Mouse (Mus musculus): Measurements from ENCODE around the gene Poldip3. TPM values are rescaled to one million over a fixed set of nuclear protein-coding genes. Genes with fewer than 3 reads are reported as not detected.

Gene Poldip3
- polyA plus RNA-seq, 1 experiment from 2014 or later, result 89.4 TPM

DNA sequence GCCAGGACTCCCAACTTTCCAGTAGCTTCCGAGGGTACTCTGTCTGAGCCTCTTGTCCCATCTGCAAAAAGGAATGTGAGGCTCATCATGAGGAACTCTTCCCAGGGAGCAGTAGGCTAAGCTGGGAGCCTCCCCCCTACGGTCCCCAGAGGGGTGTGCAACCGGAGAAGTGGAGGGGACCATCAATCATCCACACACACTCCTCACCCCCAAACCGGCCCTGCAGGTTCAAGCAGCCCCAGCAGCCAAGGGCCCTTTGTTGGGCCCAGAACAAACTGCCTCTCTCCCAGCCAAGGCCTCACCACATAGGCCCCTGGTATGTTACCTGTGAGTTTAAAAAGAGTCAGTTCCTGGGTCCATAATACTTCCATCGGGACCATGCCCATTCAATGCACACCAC is 17.9 kb upstream of the Poldip3 start:
- Histone ChIP-seq H3K9ac (ENCODE audit: low read depth, low read length) (no peak overlapping the region), H3K9me3 (replicated peaks; ENCODE audit: control insufficient read depth, low read length) (no peaks in the 10 kb centered on the region), H3K4me3 (ENCODE audit: low read depth, low read length) (no peak overlapping the region), H3K4me1 (ENCODE audit: control insufficient read depth, insufficient read depth, low read length) (peaks cover 33% of the 10 kb centered on the region), H3K4me2 (no peak overlapping the region), H3K27ac (ENCODE audit: low read depth, low read length) (no peak overlapping the region), H3K27me3 (ENCODE audit: control insufficient read depth, insufficient read depth, low read length) (no peaks in the 10 kb centered on the region), H3K36me3 (ENCODE audit: control insufficient read depth, insufficient read depth, low read length) (no peaks in the 10 kb centered on the region)
- no peak for ATAC-seq (replicated peaks; ENCODE audit: insufficient number of reproducible peaks, low FRiP score, low TSS enrichment)
- 67% methylated on average over 5 of the region's 5 CpGs for WGBS (ENCODE audit: insufficient replicate concordance)

- ATAC-seq (replicated peaks; ENCODE audit: insufficient number of reproducible peaks, low FRiP score, low TSS enrichment), result no peak
- Histone ChIP-seq H3K4me3 (ENCODE audit: low read depth, low read length) (no peak overlapping the region), H3K9ac (ENCODE audit: low read depth, low read length) (no peak overlapping the region), H3K27me3 (ENCODE audit: control insufficient read depth, insufficient read depth, low read length) (no peaks in the 10 kb centered on the region), H3K4me2 (no peak overlapping the region), H3K27ac (ENCODE audit: low read depth, low read length) (no peak overlapping the region), H3K36me3 (ENCODE audit: control insufficient read depth, insufficient read depth, low read length) (no peaks in the 10 kb centered on the region), H3K9me3 (replicated peaks; ENCODE audit: control insufficient read depth, low read length) (no peaks in the 10 kb centered on the region), H3K4me1 (ENCODE audit: control insufficient read depth, insufficient read depth, low read length) (peaks cover 33% of the 10 kb centered on the region)
- WGBS (ENCODE audit: insufficient replicate concordance), result 83% methylated on average over 3 of the region's 3 CpGs
Measured at GRCm38 (mm10) chr15:83166642-83167041, 17.5 kb upstream of the Poldip3 start.

GRCm38 (mm10) chr15:83165526-83166315 is 16.5 kb upstream of the Poldip3 start:
- Histone ChIP-seq H3K9me3 (replicated peaks; ENCODE audit: control insufficient read depth, low read length) (no peaks in the 10 kb centered on the region), H3K4me2 (no peak overlapping the region), H3K9ac (ENCODE audit: low read depth, low read length) (no peak overlapping the region), H3K4me1 (ENCODE audit: control insufficient read depth, insufficient read depth, low read length) (peaks cover 25% of the 10 kb centered on the region), H3K4me3 (ENCODE audit: low read depth, low read length) (no peak overlapping the region), H3K36me3 (ENCODE audit: control insufficient read depth, insufficient read depth, low read length) (peaks cover 5% of the 10 kb centered on the region), H3K27ac (ENCODE audit: low read depth, low read length) (no peak overlapping the region; the same call in 1 of the 2 replicates), H3K27me3 (ENCODE audit: control insufficient read depth, insufficient read depth, low read length) (no peaks in the 10 kb centered on the region)
- 90% methylated on average over 13 of the region's 13 CpGs for whole genome bisulfite sequencing (ENCODE audit: insufficient replicate concordance)
- no peak for ATAC-seq (replicated peaks; ENCODE audit: insufficient number of reproducible peaks, low FRiP score, low TSS enrichment)

- Histone ChIP-seq H3K4me2 (peak overlapping the region; percentile 1; the same call in 1 of the 2 replicates), H3K27me3 (ENCODE audit: control insufficient read depth, insufficient read depth, low read length) (no peaks in the 10 kb centered on the region), H3K27ac (ENCODE audit: low read depth, low read length) (peak overlapping the region; percentile 8), H3K36me3 (ENCODE audit: control insufficient read depth, insufficient read depth, low read length) (peaks cover 9% of the 10 kb centered on the region), H3K4me1 (ENCODE audit: control insufficient read depth, insufficient read depth, low read length) (peaks cover 18% of the 10 kb centered on the region), H3K9me3 (replicated peaks; ENCODE audit: control insufficient read depth, low read length) (no peaks in the 10 kb centered on the region), H3K9ac (ENCODE audit: low read depth, low read length) (peak overlapping the region; percentile 24; the same call in 1 of the 2 replicates), H3K4me3 (ENCODE audit: low read depth, low read length) (no peak overlapping the region)
- WGBS (ENCODE audit: insufficient replicate concordance), result 32% methylated on average over 5 of the region's 5 CpGs
- 0 out of 2 replicates have a peak, but pooled peaks have one; percentile 20 for ATAC-seq (replicated peaks; ENCODE audit: insufficient number of reproducible peaks, low FRiP score, low TSS enrichment)
Measured at GRCm38 (mm10) chr15:83164971-83165471, 15.8 kb upstream of the Poldip3 start.

GRCm38 (mm10) chr15:83162818-83163485 is 13.8 kb upstream of the Poldip3 start:
- WGBS (ENCODE audit: insufficient replicate concordance), result 84% methylated on average over 11 of the region's 11 CpGs
- H3K9ac ChIP-seq (ENCODE audit: low read depth, low read length), result no peak overlapping the region
- H3K36me3 ChIP-seq (ENCODE audit: control insufficient read depth, insufficient read depth, low read length), result peaks cover 21% of the 10 kb centered on the region
- ATAC-seq (replicated peaks; ENCODE audit: insufficient number of reproducible peaks, low FRiP score, low TSS enrichment), result no peak
- H3K27ac ChIP-seq (ENCODE audit: low read depth, low read length), result no peak overlapping the region
- H3K4me3 ChIP-seq (ENCODE audit: low read depth, low read length), result no peak overlapping the region
- H3K9me3 ChIP-seq (replicated peaks; ENCODE audit: control insufficient read depth, low read length), result no peaks in the 10 kb centered on the region
- no peaks in the 10 kb centered on the region for H3K27me3 ChIP-seq (ENCODE audit: control insufficient read depth, insufficient read depth, low read length)
- no peak overlapping the region for H3K4me2 ChIP-seq
- H3K4me1 ChIP-seq (ENCODE audit: control insufficient read depth, insufficient read depth, low read length), result peaks cover 14% of the 10 kb centered on the region

GRCm38 (mm10) chr15:83162001-83162400 is 12.8 kb upstream of the Poldip3 start:
- no peak for ATAC-seq (replicated peaks; ENCODE audit: insufficient number of reproducible peaks, low FRiP score, low TSS enrichment)
- Histone ChIP-seq H3K9me3 (replicated peaks; ENCODE audit: control insufficient read depth, low read length) (no peaks in the 10 kb centered on the region), H3K4me2 (no peak overlapping the region), H3K4me1 (ENCODE audit: control insufficient read depth, insufficient read depth, low read length) (peaks cover 13% of the 10 kb centered on the region), H3K36me3 (ENCODE audit: control insufficient read depth, insufficient read depth, low read length) (peaks cover 21% of the 10 kb centered on the region), H3K27me3 (ENCODE audit: control insufficient read depth, insufficient read depth, low read length) (no peaks in the 10 kb centered on the region), H3K9ac (ENCODE audit: low read depth, low read length) (no peak overlapping the region), H3K27ac (ENCODE audit: low read depth, low read length) (no peak overlapping the region), H3K4me3 (ENCODE audit: low read depth, low read length) (no peak overlapping the region)
- WGBS (ENCODE audit: insufficient replicate concordance), result 88% methylated on average over 4 of the region's 4 CpGs

DNA sequence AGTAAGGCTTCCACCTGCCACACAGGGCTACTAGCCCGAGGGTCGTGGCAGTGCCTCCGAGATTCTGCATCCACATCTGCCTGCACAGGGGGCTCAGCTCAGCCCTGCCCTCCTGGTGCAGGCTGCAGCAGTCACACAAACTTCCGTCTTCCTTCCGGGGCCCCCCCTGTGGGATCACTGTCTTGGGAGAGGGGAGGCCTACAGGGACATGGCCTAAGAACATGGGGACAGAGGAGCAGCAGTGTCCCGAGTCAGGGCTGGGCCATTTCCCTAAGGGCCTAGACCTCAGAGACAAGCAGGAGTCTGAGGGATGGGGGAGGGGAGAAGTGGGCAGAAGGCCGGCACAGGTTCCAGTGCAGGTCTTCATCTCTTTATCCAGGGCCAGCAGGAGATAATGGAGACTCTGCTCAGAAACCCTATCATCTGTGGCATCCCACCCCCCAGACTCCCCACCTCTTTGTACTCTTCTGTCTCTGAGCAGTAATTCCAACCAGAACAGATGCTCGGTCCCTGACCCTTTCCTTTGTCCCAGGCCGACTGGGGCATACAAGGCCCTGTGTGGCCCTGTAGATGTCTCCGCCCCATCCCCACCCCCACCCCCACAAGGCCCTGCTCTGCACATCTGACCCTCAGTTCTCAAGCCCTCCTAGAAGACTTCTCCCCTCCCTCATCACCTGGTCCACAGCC is 12.0 kb upstream of the Poldip3 start:
- H3K4me3 ChIP-seq (ENCODE audit: low read depth, low read length), result no peak overlapping the region
- 66% methylated on average over 10 of the region's 10 CpGs for WGBS (ENCODE audit: insufficient replicate concordance)
- no peak overlapping the region for H3K4me2 ChIP-seq
- no peak overlapping the region for H3K27ac ChIP-seq (ENCODE audit: low read depth, low read length)
- H3K9ac ChIP-seq (ENCODE audit: low read depth, low read length), result no peak overlapping the region
- peaks cover 21% of the 10 kb centered on the region for H3K36me3 ChIP-seq (ENCODE audit: control insufficient read depth, insufficient read depth, low read length)
- peaks cover 6% of the 10 kb centered on the region for H3K4me1 ChIP-seq (ENCODE audit: control insufficient read depth, insufficient read depth, low read length)
- ATAC-seq (replicated peaks; ENCODE audit: insufficient number of reproducible peaks, low FRiP score, low TSS enrichment), result no peak
- H3K9me3 ChIP-seq (replicated peaks; ENCODE audit: control insufficient read depth, low read length), result no peaks in the 10 kb centered on the region
- no peaks in the 10 kb centered on the region for H3K27me3 ChIP-seq (ENCODE audit: control insufficient read depth, insufficient read depth, low read length)

- Histone ChIP-seq H3K27ac (ENCODE audit: low read depth, low read length) (no peak overlapping the region), H3K27me3 (ENCODE audit: control insufficient read depth, insufficient read depth, low read length) (no peaks in the 10 kb centered on the region), H3K36me3 (ENCODE audit: control insufficient read depth, insufficient read depth, low read length) (peaks cover 21% of the 10 kb centered on the region), H3K9me3 (replicated peaks; ENCODE audit: control insufficient read depth, low read length) (no peaks in the 10 kb centered on the region), H3K4me1 (ENCODE audit: control insufficient read depth, insufficient read depth, low read length) (peaks cover 6% of the 10 kb centered on the region), H3K4me3 (ENCODE audit: low read depth, low read length) (no peak overlapping the region), H3K9ac (ENCODE audit: low read depth, low read length) (no peak overlapping the region), H3K4me2 (no peak overlapping the region)
- 95% methylated on average over 4 of the region's 4 CpGs for WGBS (ENCODE audit: insufficient replicate concordance)
- no peak for ATAC-seq (replicated peaks; ENCODE audit: insufficient number of reproducible peaks, low FRiP score, low TSS enrichment)
Measured at GRCm38 (mm10) chr15:83160561-83160960, 11.4 kb upstream of the Poldip3 start.

Data from heart, embryonic 11.5 days (tissue).